In genomic region chr16:5444785-5445184, GRCm38 (mm10) we compare ENCODE assay signal across 10 mouse cellular contexts.
"Had no signal": no experiment of that assay in that cellular context is flagged by ENCODE, and none has a peak within 500 bp of the region (broad histone marks: within the 10 kb centered on the region; RNA-seq: fewer than 3 reads in every experiment).

No protein-coding gene starts in this region.

- DNase-seq: kidney, adult 2 months; kidney, postnatal 14 days; layer of hippocampus, adult 9-11 months; lung, embryonic 14.5 days; lung, postnatal 14 days; right cerebral cortex, adult 18-20 months; right cerebral cortex, postnatal 25 days; thymus, postnatal 36 days had no signal

- ATAC-seq: intestine, embryonic 16.5 days; midbrain, embryonic 16.5 days had no signal
